Mouse (Mus musculus) kidney, embryonic 14.5 days (tissue): ENCODE results near the gene Mrgpre. TPM values are rescaled to one million over a fixed set of nuclear protein-coding genes. Genes with fewer than 3 reads are reported as not detected.
A peak's percentile ranks its signal among the peaks of the same experiment; 100 is the strongest.

Experiments
- ATAC-seq: fragments of 200-750 bp; cut with Nextera tagmentation; 2 replicates; pipeline ENCODE4 v1.8.0; 2017; ENCODE audit warnings: moderate number of reproducible peaks, mild to moderate bottlenecking, moderate TSS enrichment, moderate library complexity; ENCODE audit not compliant: low FRiP score, low TSS enrichment
- H3K27ac ChIP-seq: fragments of 300-500 bp; sonication (generic); 2 replicates; pipeline ENCODE4 v1.5.1; 2014; ENCODE audit warnings: low read depth, mild to moderate bottlenecking, low read length, moderate library complexity, mixed read lengths
- H3K27me3 ChIP-seq: fragments of 300-500 bp; sonication (generic); 2 replicates; pipeline ENCODE4 v1.6.1; 2014; ENCODE audit warnings: mild to moderate bottlenecking, low read length; ENCODE audit not compliant: control insufficient read depth, insufficient read depth
- H3K36me3 ChIP-seq: fragments of 300-500 bp; sonication (generic); 2 replicates; pipeline ENCODE4 v1.6.1; 2014; ENCODE audit warnings: low read length, mixed read lengths; ENCODE audit not compliant: control insufficient read depth, insufficient read depth
- H3K4me1 ChIP-seq: fragments of 300-500 bp; sonication (generic); 2 replicates; pipeline ENCODE4 v1.6.1; 2014; ENCODE audit warnings: low read length, mixed read lengths; ENCODE audit not compliant: control insufficient read depth, insufficient read depth
- H3K4me2 ChIP-seq: fragments of 300-500 bp; sonication (generic); replicated peaks from 2 replicates; pipeline ENCODE4 v1.6.1; 2014; ENCODE audit warnings: low read depth, mild to moderate bottlenecking, low read length
- H3K4me3 ChIP-seq: fragments of 300-500 bp; sonication (generic); 2 replicates; pipeline ENCODE4 v1.5.1; 2014; ENCODE audit warnings: mild to moderate bottlenecking, low read length
- H3K9ac ChIP-seq: fragments of 300-500 bp; sonication (generic); 2 replicates; pipeline ENCODE4 v1.6.1; 2014; ENCODE audit warnings: low read depth, mild to moderate bottlenecking, low read length, moderate library complexity
- H3K9me3 ChIP-seq: fragments of 300-500 bp; sonication (generic); 2 replicates; pipeline ENCODE4 v1.6.1; 2016; ENCODE audit warnings: low read length; ENCODE audit not compliant: control insufficient read depth
- WGBS: fragments of 180-500 bp; shearing (Covaris S2); extraction: QIAGEN DNeasy Blood & Tissue Kit; methylation state at CpG from one replicate; pipeline ENCODE4 v1.1.7; 2014; 5-methylcytosine and 5-hydroxymethylcytosine counted together
- polyA plus RNA-seq: library from polyadenylated mRNA; unstranded; fragments of >200 nt; fragmentation: Nextera tagmentation; extraction: Ambion mirVana; gene quantifications from 2 replicates; pipeline ENCODE4 v1.2.1, GENCODE M21; 2014

Gene Mrgpre
- polyA plus RNA-seq, 1 experiment from 2014 or later: 1.8 TPM

DNA sequence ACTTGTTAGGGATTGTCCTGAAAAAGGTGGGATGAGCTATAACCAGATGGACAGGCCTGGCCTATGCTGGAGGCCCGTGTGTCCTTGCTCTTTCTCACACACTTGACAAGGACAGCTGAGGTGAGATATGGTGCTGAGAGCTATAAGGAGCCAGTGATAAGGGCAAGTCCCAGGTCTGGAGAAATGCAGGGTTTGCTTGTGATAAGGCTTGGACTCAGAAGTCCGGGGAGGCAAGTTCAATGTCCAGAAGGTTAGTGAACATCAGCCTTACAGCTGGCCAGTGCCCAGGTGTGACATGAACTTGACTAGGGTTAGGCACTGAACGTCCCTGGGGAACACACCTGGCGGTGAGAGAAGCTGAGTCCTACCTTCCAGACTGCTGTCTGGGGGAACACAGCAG, 32.2 kb downstream of the Mrgpre start:
- no peak for ATAC-seq
- WGBS: 74% methylated on average over 4 of the region's 4 CpGs

DNA sequence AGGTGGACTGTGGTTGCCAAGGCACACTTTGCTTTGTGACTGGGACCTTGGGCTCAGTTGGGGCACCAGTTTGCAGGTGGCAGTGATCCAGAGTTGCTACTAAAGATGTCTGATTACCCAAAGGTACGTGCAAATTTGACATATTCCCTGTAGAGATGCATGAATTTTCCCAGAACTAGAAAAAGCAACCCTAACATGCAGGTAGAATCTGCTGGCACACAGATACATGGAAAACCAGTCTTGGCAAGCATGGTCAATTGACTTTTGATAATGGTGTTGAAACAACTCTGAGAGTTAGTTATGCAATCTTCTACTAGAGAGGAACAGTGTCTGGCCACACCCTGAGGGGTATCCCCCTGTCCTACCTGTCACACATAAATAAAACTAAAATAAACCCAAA, 32.9 kb downstream of the Mrgpre start:
- no peak overlapping the region for H3K4me3 ChIP-seq
- WGBS: 77% methylated on average over 1 of the region's 1 CpGs
- no peak overlapping the region for H3K9ac ChIP-seq
- H3K27me3 ChIP-seq: peaks cover 7% of the 10 kb centered on the region; the same call in 1 of the 2 replicates
- H3K4me1 ChIP-seq: no peaks in the 10 kb centered on the region
- no peaks in the 10 kb centered on the region for H3K9me3 ChIP-seq
- no peak for ATAC-seq
- no peak overlapping the region for H3K4me2 ChIP-seq
- H3K27ac ChIP-seq: no peak overlapping the region
- H3K36me3 ChIP-seq: no peaks in the 10 kb centered on the region

More for the DNA sequence above, 32.2 kb downstream of the Mrgpre start:
- H3K36me3 ChIP-seq: no peaks in the 10 kb centered on the region
- no peaks in the 10 kb centered on the region for H3K9me3 ChIP-seq
- H3K4me1 ChIP-seq: 0 out of 2 replicates have a peak, but pooled peaks cover under 1% of the 10 kb centered on the region
- no peak overlapping the region for H3K27ac ChIP-seq
- no peak overlapping the region for H3K4me3 ChIP-seq
- H3K4me2 ChIP-seq: no peak overlapping the region
- peaks cover 7% of the 10 kb centered on the region; the same call in 1 of the 2 replicates for H3K27me3 ChIP-seq
- H3K9ac ChIP-seq: no peak overlapping the region

DNA sequence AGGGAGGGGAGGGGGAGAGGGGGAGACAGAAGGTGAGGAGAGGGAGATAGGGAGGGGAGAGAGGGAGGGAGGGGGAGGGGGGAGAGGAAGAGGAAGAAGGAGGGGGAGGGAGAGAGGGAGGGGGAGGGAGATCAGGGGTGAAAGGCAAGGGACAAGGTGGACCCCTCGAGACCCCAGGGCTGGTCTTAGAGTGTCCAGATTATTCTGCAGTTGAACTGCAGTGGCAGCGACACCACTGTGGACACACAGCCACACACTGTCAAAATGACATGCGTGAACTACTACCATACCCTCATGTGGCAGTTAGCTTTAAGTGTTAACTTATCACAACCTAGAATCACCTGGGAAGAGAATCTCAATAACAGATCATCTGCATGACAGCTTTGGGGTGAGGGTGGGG, 35.3 kb downstream of the Mrgpre start:
- ATAC-seq: no peak
- Histone ChIP-seq H3K9me3 (no peaks in the 10 kb centered on the region), H3K36me3 (no peaks in the 10 kb centered on the region), H3K27me3 (no peaks in the 10 kb centered on the region), H3K4me2 (no peak overlapping the region), H3K4me1 (no peaks in the 10 kb centered on the region), H3K9ac (no peak overlapping the region), H3K4me3 (no peak overlapping the region), H3K27ac (no peak overlapping the region)
- WGBS: 69% methylated on average over 3 of the region's 3 CpGs

DNA sequence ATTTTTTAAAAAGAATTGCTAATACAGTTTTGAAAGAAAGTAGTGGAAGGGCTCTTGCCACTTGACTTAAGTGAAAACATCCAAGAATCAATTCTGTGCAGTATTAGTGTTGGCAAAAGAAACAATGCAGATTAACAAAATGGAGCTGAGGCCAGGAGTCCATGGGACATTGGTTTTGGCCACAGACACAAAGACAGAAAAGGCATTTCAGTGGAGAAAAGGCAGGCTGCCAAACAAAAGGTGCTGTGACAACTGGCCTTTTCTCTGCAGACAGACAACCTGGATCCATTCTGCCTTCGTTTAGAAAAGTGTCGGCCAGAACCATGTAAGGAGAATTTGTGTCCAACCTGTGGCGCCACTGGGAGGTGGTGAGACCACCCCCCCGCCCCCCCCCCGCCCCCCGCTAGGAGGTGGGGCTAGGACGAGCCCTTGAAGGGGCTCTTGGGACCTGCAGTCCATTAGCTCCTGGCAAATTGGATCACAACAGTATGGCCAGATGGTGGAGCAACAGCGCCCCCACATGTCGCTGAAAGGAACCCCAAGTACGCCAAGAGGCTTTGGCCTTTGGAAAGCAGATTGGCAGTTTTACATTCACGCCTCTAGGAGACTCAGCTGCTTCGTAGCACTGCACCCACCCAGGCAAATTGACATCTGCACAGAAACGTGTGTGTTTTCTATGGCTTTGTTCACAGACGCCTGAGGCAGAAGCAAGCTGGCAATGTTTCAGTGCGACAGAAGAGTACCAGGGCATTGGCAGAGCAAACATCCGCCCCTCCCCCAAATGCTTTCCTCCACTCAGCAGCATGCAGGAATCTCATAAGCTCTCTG, 36.0 kb downstream of the Mrgpre start:
- Histone ChIP-seq H3K4me2 (peak overlapping the region; percentile 34), H3K27ac (no peak overlapping the region), H3K36me3 (no peaks in the 10 kb centered on the region), H3K9ac (no peak overlapping the region), H3K4me1 (no peaks in the 10 kb centered on the region), H3K27me3 (no peaks in the 10 kb centered on the region), H3K9me3 (no peaks in the 10 kb centered on the region), H3K4me3 (no peak overlapping the region; the same call in 1 of the 2 replicates)
- ATAC-seq: peak; percentile 88
- 2% methylated on average over 16 of the region's 16 CpGs for WGBS

DNA sequence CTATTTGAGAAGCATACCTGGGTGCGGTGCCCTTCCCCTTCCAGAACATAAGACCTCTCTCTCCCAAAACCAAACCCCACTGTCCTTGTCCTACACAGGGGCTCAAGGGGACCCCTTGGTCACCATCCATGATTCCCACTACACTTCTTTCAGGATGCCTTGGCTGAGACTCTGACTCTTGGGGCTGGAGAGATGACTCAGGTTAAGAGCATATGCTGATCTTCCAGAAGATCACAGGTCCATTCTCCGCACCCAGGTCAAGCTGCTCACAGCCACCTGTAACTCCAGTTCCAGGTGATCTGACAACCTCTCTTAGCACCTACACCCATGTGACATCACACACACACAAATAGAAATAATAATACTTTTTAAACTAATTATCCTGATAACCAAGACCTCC, 43.6 kb downstream of the Mrgpre start:
- H3K4me3 ChIP-seq: peak overlapping the region; percentile 47

DNA sequence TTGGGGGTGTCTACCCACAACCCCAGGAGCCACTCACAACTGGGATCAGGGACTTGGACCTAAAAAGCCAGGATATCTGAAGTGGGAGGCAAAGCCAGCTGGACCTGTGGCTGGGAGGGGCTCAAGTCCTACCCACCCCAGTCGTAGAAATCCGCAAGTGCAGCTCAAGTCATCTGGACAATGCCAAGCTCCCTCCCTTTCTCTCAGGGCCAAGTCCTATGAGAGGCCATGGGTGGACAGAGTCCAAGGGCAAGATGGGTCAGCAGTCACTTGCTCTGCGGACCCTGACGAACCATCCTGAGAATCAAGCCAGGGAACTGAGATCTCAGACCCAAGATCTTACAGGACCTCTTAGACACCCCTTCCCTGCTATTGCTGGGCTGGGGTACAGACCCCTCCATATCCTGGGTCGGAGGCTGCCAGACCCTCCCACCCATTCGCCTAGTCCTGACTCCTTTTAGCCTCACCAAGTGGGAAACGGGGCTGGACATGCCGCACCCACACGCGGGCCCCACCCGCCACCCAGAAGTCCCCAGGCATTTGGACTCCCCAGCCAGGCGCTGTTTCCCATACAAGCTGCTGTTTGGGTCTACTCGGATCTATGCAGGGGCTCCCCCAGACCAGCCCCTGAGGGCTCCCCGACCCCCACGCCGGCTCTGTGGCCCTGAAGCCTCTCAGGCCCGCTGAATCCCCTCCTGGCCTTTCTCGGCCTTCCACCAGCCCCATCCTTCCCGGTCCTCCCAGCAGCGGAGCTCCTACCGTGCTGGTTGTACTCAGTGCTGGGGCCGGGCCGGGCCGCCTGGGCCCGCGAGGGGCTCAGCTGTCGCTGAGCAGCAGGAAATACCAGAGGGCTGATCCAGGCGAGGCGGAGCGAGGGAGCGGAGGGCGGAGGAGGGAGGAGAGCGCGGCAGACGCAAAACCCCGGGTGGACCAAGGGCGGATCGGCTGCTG, 44.5 kb downstream of the Mrgpre start:
- Histone ChIP-seq H3K27me3 (no peaks in the 10 kb centered on the region), H3K4me3 (peak overlapping the region; percentile 47), H3K4me2 (peak overlapping the region; percentile 70), H3K9ac (peak overlapping the region; percentile 61), H3K4me1 (peaks cover 20% of the 10 kb centered on the region), H3K36me3 (no peaks in the 10 kb centered on the region; the same call in 1 of the 2 replicates), H3K9me3 (no peaks in the 10 kb centered on the region), H3K27ac (peak overlapping the region; percentile 2; the same call in 1 of the 2 replicates)
- ATAC-seq: peak; percentile 96
- WGBS: 2% methylated on average over 36 of the region's 38 CpGs

More for the DNA sequence above, 43.6 kb downstream of the Mrgpre start:
- Histone ChIP-seq H3K9ac (peak overlapping the region; percentile 61; the same call in 1 of the 2 replicates), H3K4me2 (peak overlapping the region; percentile 70), H3K4me1 (peaks cover 20% of the 10 kb centered on the region), H3K27me3 (no peaks in the 10 kb centered on the region), H3K27ac (no peak overlapping the region), H3K36me3 (no peaks in the 10 kb centered on the region), H3K9me3 (no peaks in the 10 kb centered on the region)
- WGBS: 19% methylated on average over 2 of the region's 2 CpGs
- peak; percentile 21 for ATAC-seq

DNA sequence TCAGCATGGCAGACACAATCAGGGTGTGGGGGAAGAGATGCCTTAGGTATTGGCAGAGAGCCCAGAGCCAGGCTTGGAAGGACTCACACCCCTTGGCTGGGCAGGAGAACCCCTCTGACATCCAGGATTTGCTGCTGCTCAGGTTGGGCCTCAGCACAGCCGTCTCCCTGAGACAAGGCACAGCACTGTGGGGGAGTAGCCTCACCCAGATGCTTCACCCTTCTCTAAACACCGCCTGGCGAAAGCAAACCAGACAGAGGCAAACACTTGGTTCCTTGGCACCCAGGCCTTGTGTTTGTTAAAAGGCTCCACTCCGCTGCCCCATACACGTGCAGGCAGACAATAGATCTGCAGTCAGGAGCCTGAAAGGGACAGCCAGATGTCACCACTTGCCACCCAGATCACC, 45.7 kb downstream of the Mrgpre start:
- Histone ChIP-seq H3K4me3 (peak overlapping the region; percentile 47; the same call in 1 of the 2 replicates), H3K27me3 (no peaks in the 10 kb centered on the region), H3K36me3 (no peaks in the 10 kb centered on the region; the same call in 1 of the 2 replicates), H3K9me3 (no peaks in the 10 kb centered on the region), H3K4me2 (peak overlapping the region; percentile 70), H3K27ac (0 out of 2 replicates have a peak overlapping the region, but pooled peaks have one; percentile 17), H3K9ac (peak overlapping the region; percentile 61), H3K4me1 (peaks cover 20% of the 10 kb centered on the region)
- ATAC-seq: no peak
- 25% methylated on average over 5 of the region's 5 CpGs for WGBS

DNA sequence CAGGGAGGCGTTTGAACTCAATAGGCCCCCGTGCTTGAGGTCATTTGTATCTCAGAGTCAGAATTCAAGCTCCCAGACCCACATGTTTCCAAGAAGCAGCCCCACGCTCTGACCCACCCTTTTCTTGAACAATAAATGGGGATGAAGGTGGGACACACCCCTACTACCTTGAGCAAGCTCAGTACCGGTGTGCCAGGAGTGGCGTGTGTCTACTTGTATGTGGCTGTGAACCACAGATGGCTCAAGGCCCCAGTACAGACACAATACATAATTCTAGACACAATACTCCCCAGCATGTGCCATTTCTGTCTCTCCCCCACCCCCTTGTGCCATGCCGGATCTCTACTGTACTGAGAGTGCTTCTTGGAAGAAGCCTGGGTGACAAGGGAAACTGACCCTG, 46.1 kb downstream of the Mrgpre start:
- Histone ChIP-seq H3K27ac (0 out of 2 replicates have a peak overlapping the region, but pooled peaks have one; percentile 17), H3K4me3 (no peak overlapping the region)
- ATAC-seq: no peak

More for the DNA sequence above, 46.1 kb downstream of the Mrgpre start:
- Histone ChIP-seq H3K4me1 (peaks cover 20% of the 10 kb centered on the region), H3K9me3 (no peaks in the 10 kb centered on the region), H3K27me3 (no peaks in the 10 kb centered on the region), H3K9ac (no peak overlapping the region), H3K36me3 (no peaks in the 10 kb centered on the region; the same call in 1 of the 2 replicates), H3K4me2 (peak overlapping the region; percentile 70)
- 78% methylated on average over 6 of the region's 6 CpGs for WGBS
